Mouse (Mus musculus): Measurements from ENCODE around the gene Rrp15. TPM values are rescaled to one million over a fixed set of nuclear protein-coding genes. Genes with fewer than 3 reads are reported as not detected.

Gene Rrp15
- polyA plus RNA-seq, 1 experiment from 2014 or later = 34.6 TPM

DNA sequence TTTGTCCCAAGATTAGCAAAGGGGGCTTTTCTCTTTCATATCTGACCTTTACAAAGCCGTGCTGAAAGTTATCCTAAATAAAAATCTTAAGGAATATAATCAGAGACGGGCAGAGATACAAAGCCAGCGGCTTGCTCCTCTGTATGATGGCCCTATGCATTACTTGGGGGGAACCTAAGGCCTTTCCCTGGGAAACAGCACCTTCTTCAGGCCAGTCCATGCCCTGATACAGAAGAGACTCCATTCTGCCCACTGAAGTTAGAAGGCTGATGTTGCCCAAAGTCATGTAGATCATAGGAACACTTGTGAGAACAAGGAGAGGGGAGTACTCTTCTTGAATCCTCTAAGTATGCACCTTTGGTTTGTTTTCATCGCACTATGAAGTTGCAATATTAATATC is 56.8 kb downstream of the Rrp15 start:
- ATAC-seq = no peak
- H3K27ac ChIP-seq = no peak overlapping the region
- no peak overlapping the region for H3K4me3 ChIP-seq (replicated peaks)
- 85% methylated on average over 4 of the region's 4 CpGs for WGBS
- no peaks in the 10 kb centered on the region for H3K9me3 ChIP-seq
- no peak overlapping the region for H3K9ac ChIP-seq (replicated peaks)
- no peaks in the 10 kb centered on the region for H3K27me3 ChIP-seq
- H3K36me3 ChIP-seq = no peaks in the 10 kb centered on the region
- H3K4me1 ChIP-seq (replicated peaks) = no peaks in the 10 kb centered on the region
- no peak overlapping the region for H3K4me2 ChIP-seq (replicated peaks)

DNA sequence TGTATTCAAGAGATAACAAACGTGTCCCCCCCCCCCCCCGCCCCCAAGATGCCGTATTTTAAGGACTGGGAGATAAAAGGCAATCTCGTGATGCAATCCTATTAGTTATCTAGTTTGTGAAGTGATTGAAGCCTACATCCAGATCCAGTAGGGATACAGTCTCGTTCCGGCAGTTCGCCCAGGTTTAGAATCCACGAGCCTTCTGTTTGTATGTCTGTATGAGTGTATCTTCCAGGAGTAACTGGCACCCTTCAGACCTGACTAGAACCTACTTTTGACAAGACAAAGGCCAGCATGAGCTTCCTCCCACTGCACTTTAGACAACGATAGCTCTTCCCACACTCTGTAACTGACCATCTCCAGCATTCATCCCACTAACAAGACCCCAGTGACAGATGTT is 57.5 kb downstream of the Rrp15 start:
- no peak for ATAC-seq
- no peak overlapping the region for H3K4me3 ChIP-seq (replicated peaks)
- H3K27me3 ChIP-seq = no peaks in the 10 kb centered on the region
- no peaks in the 10 kb centered on the region for H3K9me3 ChIP-seq
- no peaks in the 10 kb centered on the region for H3K4me1 ChIP-seq (replicated peaks)
- H3K27ac ChIP-seq = no peak overlapping the region
- WGBS = 85% methylated on average over 9 of the region's 9 CpGs
- no peaks in the 10 kb centered on the region for H3K36me3 ChIP-seq
- H3K9ac ChIP-seq (replicated peaks) = no peak overlapping the region
- H3K4me2 ChIP-seq (replicated peaks) = no peak overlapping the region

DNA sequence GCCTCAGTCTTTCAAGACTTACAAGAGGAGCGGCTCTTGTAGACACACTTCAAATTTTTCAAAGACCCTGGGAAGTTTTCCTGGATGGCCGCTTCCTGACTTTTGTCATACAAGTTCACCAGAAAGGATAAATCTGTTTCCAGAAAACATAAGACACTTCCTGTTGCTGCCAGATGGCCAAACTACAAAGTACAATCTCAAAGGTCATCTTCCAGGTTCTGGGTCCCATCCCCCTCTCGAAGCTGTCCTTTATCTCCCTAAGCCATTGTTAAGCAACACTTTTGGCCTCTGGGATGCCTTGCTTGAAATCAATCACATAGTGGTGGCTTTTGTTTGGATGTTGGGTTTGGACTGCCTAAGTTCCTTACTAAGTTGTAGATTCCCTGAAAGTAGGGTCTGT is 65.1 kb downstream of the Rrp15 start:
- no peak overlapping the region for H3K4me3 ChIP-seq (replicated peaks)
- ATAC-seq = no peak
- H3K27ac ChIP-seq = no peak overlapping the region

DNA sequence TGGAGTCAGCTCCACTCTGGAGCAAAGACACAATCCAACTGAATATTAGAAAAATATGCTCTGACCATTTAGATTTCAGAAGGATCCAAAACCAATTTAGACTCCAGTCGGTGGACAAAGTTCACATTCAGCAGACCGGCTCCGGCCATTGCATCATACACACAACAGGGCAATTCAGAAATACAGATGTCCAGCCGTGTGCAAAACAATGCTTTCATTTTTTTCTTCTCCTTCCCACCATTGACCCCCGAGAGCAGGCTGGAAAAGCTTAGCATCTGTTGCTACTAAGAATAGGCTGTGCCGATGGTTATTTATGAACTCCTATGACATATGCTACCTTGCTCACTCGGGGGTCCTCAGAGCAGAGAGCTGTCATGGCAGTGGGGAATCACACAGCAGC is 66.6 kb downstream of the Rrp15 start:
- no peak overlapping the region for H3K9ac ChIP-seq (replicated peaks)
- ATAC-seq = no peak
- peaks cover 5% of the 10 kb centered on the region for H3K4me1 ChIP-seq (replicated peaks)
- no peaks in the 10 kb centered on the region for H3K36me3 ChIP-seq
- H3K4me3 ChIP-seq (replicated peaks) = no peak overlapping the region
- H3K27ac ChIP-seq = no peak overlapping the region
- no peaks in the 10 kb centered on the region for H3K9me3 ChIP-seq
- WGBS = 48% methylated on average over 7 of the region's 7 CpGs
- H3K4me2 ChIP-seq (replicated peaks) = no peak overlapping the region
- no peaks in the 10 kb centered on the region for H3K27me3 ChIP-seq

More for the DNA sequence above, 65.1 kb downstream of the Rrp15 start:
- H3K9ac ChIP-seq (replicated peaks) = no peak overlapping the region
- H3K36me3 ChIP-seq = no peaks in the 10 kb centered on the region
- H3K4me2 ChIP-seq (replicated peaks) = no peak overlapping the region
- WGBS = 93% methylated on average over 3 of the region's 3 CpGs
- no peaks in the 10 kb centered on the region for H3K27me3 ChIP-seq
- no peaks in the 10 kb centered on the region for H3K9me3 ChIP-seq
- peaks cover 5% of the 10 kb centered on the region for H3K4me1 ChIP-seq (replicated peaks)

DNA sequence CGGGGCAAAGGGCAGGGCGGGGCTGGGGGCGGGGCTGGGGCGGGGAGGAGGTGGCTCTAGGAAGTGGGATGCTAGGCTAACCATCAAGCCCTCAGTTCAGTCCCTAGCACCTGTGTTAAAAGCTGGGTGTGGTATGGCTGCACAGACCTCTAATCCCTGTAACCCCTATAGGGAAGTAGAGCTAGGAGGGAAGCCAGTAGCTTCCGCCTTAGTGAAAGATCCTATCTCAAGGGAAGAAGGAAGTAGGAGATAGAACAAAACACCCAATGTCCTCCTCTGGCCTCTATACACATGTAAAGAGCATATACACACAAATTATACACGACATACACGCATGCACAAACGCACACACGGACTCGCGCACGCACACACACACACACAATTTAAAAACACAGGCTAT is 71.5 kb downstream of the Rrp15 start:
- Histone ChIP-seq H3K9me3 (no peaks in the 10 kb centered on the region), H3K27ac (no peak overlapping the region), H3K9ac (replicated peaks) (no peak overlapping the region), H3K4me1 (replicated peaks) (peaks cover 4% of the 10 kb centered on the region), H3K36me3 (no peaks in the 10 kb centered on the region), H3K27me3 (no peaks in the 10 kb centered on the region), H3K4me3 (replicated peaks) (no peak overlapping the region), H3K4me2 (replicated peaks) (no peak overlapping the region)
- WGBS = 84% methylated on average over 12 of the region's 12 CpGs
- no peak for ATAC-seq

DNA sequence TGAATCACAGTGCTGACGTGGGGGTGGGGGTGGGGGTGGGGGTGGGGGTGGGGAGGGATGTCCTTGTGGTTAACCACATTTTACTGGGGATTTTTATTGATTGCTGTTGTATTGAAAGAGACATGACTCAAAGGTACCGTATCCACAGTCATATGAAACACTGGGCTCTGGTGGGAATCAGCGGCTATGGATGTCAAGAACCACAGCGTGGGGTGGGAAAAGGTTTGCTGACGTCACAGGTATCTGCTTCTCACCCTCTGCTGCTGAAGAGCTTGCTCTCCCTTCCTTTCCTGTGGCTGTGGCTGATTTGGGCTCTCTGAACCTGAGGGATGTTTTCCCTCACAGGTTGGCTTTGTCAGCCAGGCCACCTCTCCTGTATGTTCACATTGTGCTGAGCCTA is 73.0 kb downstream of the Rrp15 start:
- H3K27me3 ChIP-seq = no peaks in the 10 kb centered on the region
- H3K36me3 ChIP-seq = no peaks in the 10 kb centered on the region
- WGBS = 70% methylated on average over 5 of the region's 5 CpGs

DNA sequence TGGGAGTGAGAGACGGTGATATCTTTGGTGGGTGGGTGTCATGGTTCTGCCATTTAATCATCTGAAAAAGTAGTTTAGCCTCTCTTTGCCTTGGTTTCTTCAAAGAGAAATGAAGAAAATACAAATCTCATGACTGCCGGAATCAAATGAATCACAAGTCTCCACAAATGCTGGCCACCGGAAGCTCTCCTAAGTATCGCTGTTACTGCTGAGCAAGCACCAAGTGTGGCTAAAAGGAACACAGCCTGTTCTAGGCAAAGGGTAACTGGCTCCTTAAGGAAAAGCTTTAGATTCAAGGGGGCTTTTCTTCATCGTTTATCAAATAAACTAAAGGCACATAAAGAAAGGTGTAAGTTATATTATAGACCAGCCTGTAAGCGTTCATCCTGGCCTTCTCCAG is 73.9 kb downstream of the Rrp15 start:
- WGBS = 88% methylated on average over 6 of the region's 6 CpGs
- H3K4me1 ChIP-seq (replicated peaks) = 0 out of 2 replicates have a peak, but pooled peaks cover 3% of the 10 kb centered on the region
- ATAC-seq = no peak
- no peak overlapping the region for H3K4me3 ChIP-seq (replicated peaks)
- no peak overlapping the region for H3K4me2 ChIP-seq (replicated peaks)
- H3K27me3 ChIP-seq = no peaks in the 10 kb centered on the region
- no peak overlapping the region for H3K9ac ChIP-seq (replicated peaks)
- no peaks in the 10 kb centered on the region for H3K9me3 ChIP-seq
- no peaks in the 10 kb centered on the region for H3K36me3 ChIP-seq
- H3K27ac ChIP-seq = no peak overlapping the region

More for the DNA sequence above, 73.0 kb downstream of the Rrp15 start:
- no peak for ATAC-seq
- Histone ChIP-seq H3K9me3 (no peaks in the 10 kb centered on the region), H3K4me1 (replicated peaks) (0 out of 2 replicates have a peak, but pooled peaks cover 3% of the 10 kb centered on the region), H3K9ac (replicated peaks) (no peak overlapping the region), H3K4me2 (replicated peaks) (no peak overlapping the region), H3K27ac (no peak overlapping the region), H3K4me3 (replicated peaks) (no peak overlapping the region)

DNA sequence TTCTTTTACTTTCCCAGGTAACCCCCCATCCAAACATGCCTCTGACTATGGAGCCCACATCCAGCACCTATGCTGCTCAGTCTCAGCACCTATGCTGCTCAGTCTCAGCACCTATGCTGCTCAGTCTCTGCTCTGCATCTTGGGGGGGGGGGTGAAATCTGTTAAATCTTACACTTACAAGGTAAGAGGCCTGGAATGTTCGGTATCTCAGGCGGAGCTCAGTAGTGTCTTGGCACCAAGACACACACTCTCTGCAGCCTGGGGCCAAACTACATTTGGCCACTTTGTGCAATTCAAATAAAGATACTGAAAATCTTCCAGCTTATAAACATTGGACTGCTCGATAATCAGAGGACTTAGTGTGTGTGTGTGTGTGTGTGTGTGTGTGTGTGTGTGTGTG is 74.5 kb downstream of the Rrp15 start:
- Histone ChIP-seq H3K9ac (replicated peaks) (no peak overlapping the region), H3K4me3 (replicated peaks) (no peak overlapping the region), H3K27ac (no peak overlapping the region), H3K36me3 (no peaks in the 10 kb centered on the region), H3K4me2 (replicated peaks) (no peak overlapping the region), H3K9me3 (no peaks in the 10 kb centered on the region), H3K27me3 (no peaks in the 10 kb centered on the region), H3K4me1 (replicated peaks) (0 out of 2 replicates have a peak, but pooled peaks cover 3% of the 10 kb centered on the region)
- ATAC-seq = no peak
- WGBS = 94% methylated on average over 3 of the region's 3 CpGs

DNA sequence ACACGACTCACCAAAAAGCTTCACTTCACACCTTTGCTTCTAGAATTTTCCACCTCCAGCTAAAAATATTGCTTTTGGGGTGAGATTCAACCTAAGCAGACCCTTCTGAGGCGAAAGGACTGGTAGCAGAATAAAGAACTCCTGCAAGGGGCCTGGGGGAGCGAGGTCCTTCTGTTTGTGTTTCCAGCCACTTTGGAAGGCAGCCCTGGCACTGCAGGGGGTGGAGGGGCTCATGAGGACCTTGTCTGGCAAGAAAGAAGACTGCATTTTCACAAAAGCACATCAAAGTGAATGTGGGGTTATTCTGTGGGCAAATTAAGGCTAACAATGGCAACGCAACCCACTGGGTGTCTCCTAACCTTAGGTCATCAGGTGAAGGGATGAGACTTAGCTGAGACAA is 76.0 kb downstream of the Rrp15 start:
- 68% methylated on average over 4 of the region's 4 CpGs for WGBS
- H3K9me3 ChIP-seq = no peaks in the 10 kb centered on the region
- H3K27ac ChIP-seq = no peak overlapping the region
- no peaks in the 10 kb centered on the region for H3K27me3 ChIP-seq
- no peak overlapping the region for H3K4me3 ChIP-seq (replicated peaks)
- H3K9ac ChIP-seq (replicated peaks) = no peak overlapping the region
- H3K4me2 ChIP-seq (replicated peaks) = no peak overlapping the region
- H3K4me1 ChIP-seq (replicated peaks) = 0 out of 2 replicates have a peak, but pooled peaks cover 3% of the 10 kb centered on the region
- H3K36me3 ChIP-seq = no peaks in the 10 kb centered on the region
- ATAC-seq = no peak

Other genes starting within 250 kb of the Rrp15 start
- gene Tgfb2, start 43.4 kb downstream of the Rrp15 start, polyA plus RNA-seq (2015; fragmentation: Nextera tagmentation; extraction: Ambion mirVana) = 10.2 and 11.1 TPM in 2 replicates
- 0.08 and 0.19 TPM in 2 replicates for gene D1Pas1, start 218.1 kb upstream of the Rrp15 start, polyA plus RNA-seq (2015; fragmentation: Nextera tagmentation; extraction: Ambion mirVana)

Measured in midbrain, embryonic 13.5 days (tissue).